Mouse (Mus musculus) limb, embryonic 14.5 days (tissue): ENCODE measurements at regions not wholly inside any gene's neighbourhood (a gene's known extent, or its start where the extent isn't known, plus 50 kb on each side); places are given as distances from the start of the nearest gene placed in this dataset.
"Not testable (repeated sequence)": the region's sequence is repeated elsewhere in the genome, so short reads cannot be mapped to it uniquely, and the experiment has no call there.

Experiments used
- ATAC-seq: fragments of 200-750 bp; cut with Nextera tagmentation; 2 replicates; pipeline ENCODE4 v1.8.0; 2017; ENCODE audit warnings: low read depth, moderate number of reproducible peaks, moderate TSS enrichment; ENCODE audit not compliant: low FRiP score
- DNase-seq: peaks from one replicate; pipeline ENCODE4 v3.0.0-alpha.2; 2015; ENCODE audit warnings: low spot score
- H3K27ac ChIP-seq: fragments of 300-500 bp; sonication (generic); replicated peaks from 2 replicates; pipeline ENCODE4 v1.5.1; 2014; ENCODE audit warnings: low read depth, mild to moderate bottlenecking, low read length, moderate library complexity, mixed read lengths
- H3K27me3 ChIP-seq: fragments of 300-500 bp; sonication (generic); 2 replicates; pipeline ENCODE4 v1.6.1; 2014; ENCODE audit warnings: low read length, mixed read lengths; ENCODE audit not compliant: control insufficient read depth, insufficient read depth
- H3K36me3 ChIP-seq: fragments of 300-500 bp; sonication (generic); 2 replicates; pipeline ENCODE4 v1.6.1; 2014; ENCODE audit warnings: mild to moderate bottlenecking, low read length, moderate library complexity, mixed read lengths; ENCODE audit not compliant: control insufficient read depth, insufficient read depth
- H3K4me1 ChIP-seq: fragments of 300-500 bp; sonication (generic); 2 replicates; pipeline ENCODE4 v1.6.1; 2014; ENCODE audit warnings: antibody characterized with exemption, low read length, mixed read lengths; ENCODE audit not compliant: control insufficient read depth, insufficient read depth
- H3K4me2 ChIP-seq: fragments of 300-500 bp; sonication (generic); replicated peaks from 2 replicates; pipeline ENCODE4 v1.6.1; 2014; ENCODE audit warnings: low read depth, mild to moderate bottlenecking, low read length, moderate library complexity; ENCODE audit not compliant: severe bottlenecking
- H3K4me3 ChIP-seq: fragments of 300-500 bp; sonication (generic); replicated peaks from 2 replicates; pipeline ENCODE4 v1.5.1; 2014; ENCODE audit warnings: low read length
- H3K9ac ChIP-seq: fragments of 300-500 bp; sonication (generic); 2 replicates; pipeline ENCODE4 v1.6.1; 2014; ENCODE audit warnings: mild to moderate bottlenecking, low read depth, low read length, moderate library complexity; ENCODE audit not compliant: severe bottlenecking
- H3K9me3 ChIP-seq: fragments of 300-500 bp; sonication (generic); 2 replicates; pipeline ENCODE4 v1.6.1; 2016; ENCODE audit warnings: low read length; ENCODE audit not compliant: control insufficient read depth
- POLR2A ChIP-seq: fragments of 200-500 bp; IDR thresholded peaks from 2 replicates; pipeline ENCODE4 v1.8.0; 2012; ENCODE audit warnings: inconsistent platforms, mild to moderate bottlenecking, moderate library complexity, borderline replicate concordance; ENCODE audit not compliant: insufficient read depth, insufficient read length; ENCODE audit errors: extremely low read depth
- WGBS: fragments of 180-500 bp; shearing (Covaris S2); extraction: QIAGEN DNeasy Blood & Tissue Kit; methylation state at CpG from one replicate; pipeline ENCODE4 v1.1.7; 2014; 5-methylcytosine and 5-hydroxymethylcytosine counted together

DNA sequence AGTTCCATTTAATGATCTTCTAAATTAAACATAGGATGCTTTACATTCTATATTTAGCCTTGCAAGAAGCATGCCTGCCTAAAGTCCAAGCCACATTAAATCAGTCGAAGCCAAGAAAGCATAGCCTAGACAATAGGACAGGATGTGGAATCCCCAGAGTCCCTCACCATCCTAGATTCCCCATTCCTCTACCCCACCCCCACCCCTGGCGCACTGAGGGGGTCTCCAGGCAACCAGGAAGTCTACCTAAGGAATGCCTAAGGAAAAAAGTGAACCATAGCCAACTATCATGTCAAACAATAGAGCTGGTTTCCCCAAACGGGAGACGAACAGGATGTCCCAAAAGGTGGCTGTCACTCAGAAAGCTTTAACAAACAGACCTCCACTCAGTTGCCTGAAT, 172.5 kb upstream of the Phyhipl start:
- Histone ChIP-seq H3K9ac (no peak overlapping the region), H3K27ac (no peak overlapping the region), H3K4me2 (no peak overlapping the region), H3K4me1 (no peaks in the 10 kb centered on the region), H3K4me3 (no peak overlapping the region), H3K36me3 (no peaks in the 10 kb centered on the region), H3K27me3 (no peaks in the 10 kb centered on the region), H3K9me3 (no peaks in the 10 kb centered on the region)
- 72% methylated on average over 4 of the region's 4 CpGs for WGBS
- no peak for DNase-seq
- TF ChIP-seq POLR2A = no peak
- no peak for ATAC-seq

DNA sequence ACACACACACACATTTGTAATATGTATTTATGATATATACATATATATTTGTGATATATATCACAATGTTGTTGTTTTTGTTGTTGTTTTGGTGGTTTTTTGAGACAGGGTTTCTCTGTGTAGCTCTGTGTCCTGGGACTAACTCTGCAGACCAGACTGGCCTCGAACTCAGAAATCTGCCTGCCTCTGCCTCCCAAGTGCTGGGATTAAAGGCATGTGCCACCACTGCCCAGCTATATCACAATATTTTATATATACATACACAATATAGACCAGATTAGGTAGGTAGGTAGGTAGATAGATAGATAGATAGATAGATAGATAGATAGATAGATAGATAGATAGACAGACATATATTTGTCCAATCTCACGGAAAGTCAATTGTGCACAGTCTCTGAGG, 171.8 kb upstream of the Phyhipl start:
- not testable (repeated sequence) for H3K9ac ChIP-seq, ATAC-seq, H3K4me3 ChIP-seq, H3K4me2 ChIP-seq, H3K4me1 ChIP-seq, H3K9me3 ChIP-seq, H3K27ac ChIP-seq, DNase-seq, H3K27me3 ChIP-seq, H3K36me3 ChIP-seq
- WGBS = 89% methylated on average over 2 of the region's 2 CpGs

DNA sequence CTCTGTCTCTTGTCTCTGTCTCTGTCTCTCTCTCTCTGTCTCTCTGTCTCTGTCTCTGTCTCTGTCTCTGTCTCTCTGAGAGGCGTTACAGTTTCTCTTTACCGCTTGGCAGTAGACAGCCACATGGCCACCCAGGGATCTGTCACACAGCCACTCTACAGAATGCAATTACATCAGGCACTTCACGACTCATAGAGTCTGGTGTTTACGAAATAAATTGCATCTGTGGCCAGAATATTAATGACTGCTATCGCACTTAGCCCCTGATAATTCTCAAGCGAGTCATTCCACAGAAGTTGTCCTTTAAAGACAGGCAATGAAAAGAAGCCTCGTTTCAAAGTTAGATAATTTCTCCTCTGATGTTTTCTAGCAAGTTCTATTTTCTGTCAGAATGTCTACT, 170.9 kb upstream of the Phyhipl start:
- no peak for ATAC-seq
- Histone ChIP-seq H3K9ac (no peak overlapping the region), H3K4me1 (no peaks in the 10 kb centered on the region), H3K9me3 (no peaks in the 10 kb centered on the region), H3K4me2 (no peak overlapping the region), H3K4me3 (no peak overlapping the region), H3K36me3 (no peaks in the 10 kb centered on the region), H3K27ac (no peak overlapping the region), H3K27me3 (no peaks in the 10 kb centered on the region)
- TF ChIP-seq POLR2A = no peak
- DNase-seq = no peak
- WGBS = 75% methylated on average over 7 of the region's 7 CpGs

DNA sequence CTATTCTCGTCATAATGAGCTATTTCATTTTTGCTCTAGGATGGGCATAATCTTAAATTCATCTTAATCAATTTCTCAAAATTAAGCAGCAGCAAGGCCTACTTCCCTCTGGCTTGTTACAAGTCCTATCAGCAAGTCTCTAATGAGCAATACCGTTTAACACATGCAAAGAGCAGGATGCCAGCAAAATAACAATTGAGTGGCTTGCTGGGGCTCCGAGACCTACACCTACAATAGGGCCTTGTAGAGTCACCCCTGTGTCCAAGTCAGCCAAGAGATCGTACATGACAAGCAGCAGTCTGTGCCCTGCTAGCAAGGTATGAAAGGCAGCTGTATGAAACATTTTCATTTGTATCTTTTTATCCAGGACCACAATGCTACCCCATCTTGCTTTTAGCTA, 169.7 kb upstream of the Phyhipl start:
- H3K27me3 ChIP-seq = no peaks in the 10 kb centered on the region
- DNase-seq = no peak
- ATAC-seq = no peak
- no peaks in the 10 kb centered on the region for H3K9me3 ChIP-seq
- no peaks in the 10 kb centered on the region for H3K4me1 ChIP-seq
- 79% methylated on average over 4 of the region's 4 CpGs for WGBS
- H3K27ac ChIP-seq = no peak overlapping the region
- no peak overlapping the region for H3K4me2 ChIP-seq
- no peak for TF ChIP-seq POLR2A
- no peaks in the 10 kb centered on the region for H3K36me3 ChIP-seq
- H3K9ac ChIP-seq = no peak overlapping the region
- H3K4me3 ChIP-seq = no peak overlapping the region

DNA sequence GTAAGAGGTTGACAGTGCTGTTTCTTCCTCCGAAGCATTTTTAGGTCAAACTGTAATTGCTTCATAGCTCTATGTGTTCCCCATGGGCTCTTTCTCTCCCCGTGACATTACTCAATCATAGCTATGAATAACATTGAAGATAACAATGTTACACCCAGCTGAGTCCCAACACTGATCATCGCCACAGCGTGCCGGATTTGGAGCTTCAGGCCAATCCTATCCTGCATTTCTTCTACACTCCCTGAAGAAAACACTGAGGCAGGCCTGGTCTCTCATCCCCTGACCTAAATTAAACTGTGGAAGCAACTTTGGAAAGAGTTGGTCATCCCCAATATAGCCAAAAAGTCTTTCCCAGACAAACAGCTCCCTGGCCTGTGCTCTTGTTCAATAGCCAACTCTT, 168.7 kb upstream of the Phyhipl start:
- H3K9ac ChIP-seq = no peak overlapping the region

DNA sequence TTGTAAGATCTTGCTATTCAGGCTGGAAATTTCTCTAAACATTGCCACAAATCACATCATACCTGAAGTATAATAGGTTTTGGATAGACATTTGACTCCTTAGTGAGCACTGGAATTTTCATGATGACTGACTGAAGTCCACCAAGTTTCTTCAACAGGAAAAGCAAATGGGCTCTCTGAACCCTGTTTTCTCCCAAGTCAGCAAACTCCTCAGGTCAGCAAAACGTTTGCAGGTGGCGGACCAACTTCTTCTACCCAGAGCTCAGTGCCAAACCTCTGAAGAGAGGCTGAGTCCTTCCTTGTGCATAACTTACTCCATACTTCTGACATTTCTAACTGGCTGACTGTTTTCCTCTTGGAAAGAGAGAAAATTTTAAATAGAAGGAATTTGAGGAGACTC, 164.2 kb upstream of the Phyhipl start:
- Histone ChIP-seq H3K9ac (no peak overlapping the region), H3K4me2 (no peak overlapping the region), H3K27me3 (no peaks in the 10 kb centered on the region), H3K4me1 (0 out of 2 replicates have a peak, but pooled peaks cover 2% of the 10 kb centered on the region), H3K4me3 (no peak overlapping the region), H3K27ac (no peak overlapping the region), H3K36me3 (no peaks in the 10 kb centered on the region), H3K9me3 (no peaks in the 10 kb centered on the region)
- no peak for ATAC-seq
- no peak for TF ChIP-seq POLR2A
- 78% methylated on average over 2 of the region's 2 CpGs for WGBS
- DNase-seq = no peak

More for the DNA sequence above, 168.7 kb upstream of the Phyhipl start:
- Histone ChIP-seq H3K4me1 (no peaks in the 10 kb centered on the region), H3K4me2 (no peak overlapping the region), H3K4me3 (no peak overlapping the region), H3K36me3 (no peaks in the 10 kb centered on the region), H3K9me3 (no peaks in the 10 kb centered on the region), H3K27me3 (no peaks in the 10 kb centered on the region), H3K27ac (no peak overlapping the region)
- no peak for DNase-seq
- no peak for TF ChIP-seq POLR2A
- 91% methylated on average over 5 of the region's 5 CpGs for WGBS
- no peak for ATAC-seq
